Mouse (Mus musculus) lung, postnatal 14 days (tissue): ENCODE results near the gene Spink8.
A peak's percentile ranks its signal among the peaks of the same experiment; 100 is the strongest.
"Not testable (repeated sequence)": the region's sequence is repeated elsewhere in the genome, so short reads cannot be mapped to it uniquely, and the experiment has no call there.

Experiments used
- DNase-seq: peaks from one replicate; pipeline ENCODE4 v3.0.0; 2021

Spink8 gene

GRCm38 (mm10) chr9:109811980-109812379, at the start of gene Spink8:
Gene Spink8 (plus strand): TSS chr9:109812280.
- DNase-seq = no peak

GRCm38 (mm10) chr9:109766841-109767240, 45.2 kb upstream of the Spink8 start:
- not testable (repeated sequence) for DNase-seq

- DNase-seq = not testable (repeated sequence)
Observed at GRCm38 (mm10) chr9:109790570-109790969, 21.5 kb upstream of the Spink8 start, which contains the start of gene Fbxw27. Gene Fbxw27 (minus strand): TSS chr9:109790670.

GRCm38 (mm10) chr9:109795221-109795620, 16.9 kb upstream of the Spink8 start:
- DNase-seq = no peak

- DNase-seq = no peak
Observed at GRCm38 (mm10) chr9:109795811-109796210, 16.3 kb upstream of the Spink8 start.

- DNase-seq = no peak
Observed at GRCm38 (mm10) chr9:109798051-109798450, 14.0 kb upstream of the Spink8 start.

GRCm38 (mm10) chr9:109805596-109805995, 6.5 kb upstream of the Spink8 start:
- not testable (repeated sequence) for DNase-seq

- DNase-seq = no peak
Observed at GRCm38 (mm10) chr9:109806260-109806659, 5.8 kb upstream of the Spink8 start.

- DNase-seq = no peak
Observed at GRCm38 (mm10) chr9:109806695-109807293, 5.3 kb upstream of the Spink8 start.

- no peak for DNase-seq
Observed at GRCm38 (mm10) chr9:109807898-109808297, 4.2 kb upstream of the Spink8 start.

- DNase-seq = no peak
Observed at GRCm38 (mm10) chr9:109813424-109813823, 1.3 kb downstream of the Spink8 start.

GRCm38 (mm10) chr9:109816341-109816740, 4.3 kb downstream of the Spink8 start:
- no peak for DNase-seq

GRCm38 (mm10) chr9:109825739-109826138, 13.7 kb downstream of the Spink8 start:
- DNase-seq = no peak

- no peak for DNase-seq
Observed at GRCm38 (mm10) chr9:109826181-109826580, 14.1 kb downstream of the Spink8 start.

- peak; percentile 84 for DNase-seq
Observed at GRCm38 (mm10) chr9:109832391-109833087, 20.5 kb downstream of the Spink8 start, which contains the start of gene Nme6. Gene Nme6 (plus strand): TSS chr9:109832749.

- no peak for DNase-seq
Observed at GRCm38 (mm10) chr9:109833088-109833412, 21.0 kb downstream of the Spink8 start.

- DNase-seq = peak; percentile 72
Observed at GRCm38 (mm10) chr9:109849312-109849758, 37.3 kb downstream of the Spink8 start, which contains the start of gene Camp. Gene Camp (minus strand): TSS chr9:109849617.

- no peak for DNase-seq
Observed at GRCm38 (mm10) chr9:109850099-109850498, 38.0 kb downstream of the Spink8 start.

GRCm38 (mm10) chr9:109854341-109854740, 42.3 kb downstream of the Spink8 start:
- DNase-seq = no peak

- DNase-seq = no peak
Observed at GRCm38 (mm10) chr9:109855947-109856346, 43.9 kb downstream of the Spink8 start.

- DNase-seq = peak; percentile 89
Observed at GRCm38 (mm10) chr9:109862397-109863044, 50.4 kb downstream of the Spink8 start.

GRCm38 (mm10) chr9:109863085-109863484, 51.0 kb downstream of the Spink8 start:
- DNase-seq = no peak

- no peak for DNase-seq
Observed at GRCm38 (mm10) chr9:109866218-109866617, 54.1 kb downstream of the Spink8 start.
